Mouse (Mus musculus) intestine, postnatal 0 days (tissue): Measurements from ENCODE around the gene Ppm1h. TPM values are rescaled to one million over a fixed set of nuclear protein-coding genes. Genes with fewer than 3 reads are reported as not detected.

Source experiments
- ATAC-seq: fragments of 200-750 bp; cut with Nextera tagmentation; 2 replicates; pipeline ENCODE4 v1.8.0; 2017; ENCODE audit warnings: mild to moderate bottlenecking, moderate TSS enrichment, moderate library complexity
- H3K27ac ChIP-seq: fragments of 300-500 bp; sonication (generic); 2 replicates; pipeline ENCODE4 v1.5.1; 2014; ENCODE audit warnings: mild to moderate bottlenecking, low read depth, low read length, moderate library complexity
- H3K27me3 ChIP-seq: fragments of 300-500 bp; sonication (generic); replicated peaks from 2 replicates; pipeline ENCODE4 v1.6.1; 2014; ENCODE audit warnings: low read length, mixed read lengths; ENCODE audit not compliant: control insufficient read depth, insufficient read depth
- H3K36me3 ChIP-seq: fragments of 300-500 bp; sonication (generic); 2 replicates; pipeline ENCODE4 v1.6.1; 2014; ENCODE audit warnings: mild to moderate bottlenecking, moderate library complexity; ENCODE audit not compliant: control insufficient read depth, insufficient read depth
- H3K4me1 ChIP-seq: fragments of 300-500 bp; sonication (generic); replicated peaks from 2 replicates; pipeline ENCODE4 v1.6.1; 2014; ENCODE audit warnings: antibody characterized with exemption, low read length, mixed read lengths; ENCODE audit not compliant: control insufficient read depth, insufficient read depth
- H3K4me2 ChIP-seq: fragments of 300-500 bp; sonication (generic); replicated peaks from 2 replicates; pipeline ENCODE4 v1.6.1; 2014; ENCODE audit warnings: low read depth, mild to moderate bottlenecking, moderate library complexity
- H3K4me3 ChIP-seq: fragments of 300-500 bp; sonication (generic); 2 replicates; pipeline ENCODE4 v1.5.1; 2014; ENCODE audit warnings: low read depth, low read length
- H3K9ac ChIP-seq: fragments of 300-500 bp; sonication (generic); 2 replicates; pipeline ENCODE4 v1.6.1; 2014; ENCODE audit warnings: mild to moderate bottlenecking, low read depth, low read length
- H3K9me3 ChIP-seq: fragments of 300-500 bp; sonication (generic); 2 replicates; pipeline ENCODE4 v1.6.1; 2016; ENCODE audit warnings: mixed run types; ENCODE audit not compliant: control insufficient read depth
- CTCF ChIP-seq: sonication (generic); IDR thresholded peaks from 2 replicates; pipeline ENCODE4 v1.5.1; 2016; ENCODE audit warnings: low read depth, mild to moderate bottlenecking, control low read depth, antibody characterized with exemption, moderate library complexity
- WGBS: fragments of 180-500 bp; shearing (Covaris S2); extraction: QIAGEN DNeasy Blood & Tissue Kit; methylation state at CpG from one replicate; pipeline ENCODE4 v1.1.7; 2014; 5-methylcytosine and 5-hydroxymethylcytosine counted together
- polyA plus RNA-seq: library from polyadenylated mRNA; unstranded; fragments of >200 nt; fragmentation: Nextera tagmentation; extraction: Ambion mirVana; gene quantifications from 2 replicates; pipeline ENCODE4 v1.2.1, GENCODE M21; 2015

Gene Ppm1h
- polyA plus RNA-seq, 1 experiment from 2014 or later = 17.9 TPM

DNA sequence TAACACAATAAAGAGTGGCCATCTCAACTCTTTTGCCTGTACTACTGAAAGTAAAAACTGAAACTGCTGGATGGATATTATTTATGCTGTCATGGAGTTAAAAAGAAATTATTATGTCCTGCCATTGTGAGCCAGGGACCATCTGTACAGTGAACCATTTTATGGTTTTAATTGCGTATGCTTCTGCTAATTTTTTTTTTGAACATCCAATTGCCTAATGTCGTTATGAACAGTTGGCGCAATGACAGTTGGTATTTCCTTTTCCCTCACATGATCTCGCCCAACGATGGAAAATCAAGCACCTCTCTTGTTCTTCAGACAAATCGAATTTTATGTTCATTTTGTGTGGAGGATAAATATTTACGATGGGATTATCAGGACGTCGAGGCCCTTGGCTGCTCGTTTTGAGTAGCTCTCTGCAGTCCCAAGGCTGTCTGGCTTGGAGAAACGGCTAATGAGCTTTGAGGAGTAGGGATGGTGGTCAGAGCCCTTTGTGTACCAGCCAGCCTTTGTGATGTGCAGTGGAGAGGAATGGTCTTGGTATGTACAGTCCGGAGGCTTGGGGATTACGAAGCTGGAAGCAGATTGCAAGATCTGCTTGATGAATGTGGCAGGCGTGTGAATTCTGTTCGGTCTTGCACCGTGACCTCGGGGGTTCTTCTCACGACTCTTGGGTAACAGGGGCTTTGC, 183.3 kb downstream of the Ppm1h start:
- no peaks in the 10 kb centered on the region for H3K9me3 ChIP-seq
- 0 out of 2 replicates have a peak, but pooled peaks cover 2% of the 10 kb centered on the region for H3K36me3 ChIP-seq
- no peak overlapping the region for H3K9ac ChIP-seq
- no peak for ATAC-seq
- no peak overlapping the region for H3K27ac ChIP-seq
- TF ChIP-seq CTCF = no peak
- 61% methylated on average over 18 of the region's 18 CpGs for WGBS
- peaks cover 11% of the 10 kb centered on the region; the same call in 1 of the 2 replicates for H3K4me1 ChIP-seq
- no peak overlapping the region for H3K4me2 ChIP-seq
- no peak overlapping the region for H3K4me3 ChIP-seq
- no peaks in the 10 kb centered on the region for H3K27me3 ChIP-seq

DNA sequence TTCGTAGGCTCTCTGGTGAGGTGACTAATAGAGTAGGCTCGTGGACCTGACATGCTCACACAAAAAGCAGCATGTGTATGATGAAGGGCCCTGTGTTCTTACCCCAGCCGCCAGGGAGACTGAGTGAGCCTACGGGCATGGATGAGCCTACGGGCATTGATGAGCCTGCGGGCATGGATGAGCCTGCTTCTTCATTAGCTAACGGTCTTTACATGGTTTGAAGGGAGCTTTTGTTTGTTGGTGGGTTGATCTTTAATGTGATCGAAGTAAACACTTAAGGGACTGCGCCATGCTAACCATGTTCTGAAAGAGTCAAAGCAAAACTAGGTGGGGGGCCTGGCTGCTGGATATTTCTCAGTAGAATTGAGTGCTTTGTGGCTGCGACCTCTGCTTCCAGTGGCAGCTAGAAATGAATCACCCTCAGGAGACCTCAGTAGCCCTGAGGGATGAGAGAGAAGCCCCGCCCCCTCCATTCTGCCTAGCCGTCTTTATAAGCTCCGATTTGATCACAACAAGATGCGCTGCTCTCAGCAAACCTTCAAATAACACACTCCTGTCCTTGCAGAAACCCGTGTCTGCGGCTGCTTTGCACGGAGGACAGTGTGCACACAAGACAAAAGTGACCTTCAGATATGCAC, 183.9 kb downstream of the Ppm1h start:
- H3K27ac ChIP-seq = no peak overlapping the region
- no peak for ATAC-seq
- no peaks in the 10 kb centered on the region for H3K36me3 ChIP-seq

DNA sequence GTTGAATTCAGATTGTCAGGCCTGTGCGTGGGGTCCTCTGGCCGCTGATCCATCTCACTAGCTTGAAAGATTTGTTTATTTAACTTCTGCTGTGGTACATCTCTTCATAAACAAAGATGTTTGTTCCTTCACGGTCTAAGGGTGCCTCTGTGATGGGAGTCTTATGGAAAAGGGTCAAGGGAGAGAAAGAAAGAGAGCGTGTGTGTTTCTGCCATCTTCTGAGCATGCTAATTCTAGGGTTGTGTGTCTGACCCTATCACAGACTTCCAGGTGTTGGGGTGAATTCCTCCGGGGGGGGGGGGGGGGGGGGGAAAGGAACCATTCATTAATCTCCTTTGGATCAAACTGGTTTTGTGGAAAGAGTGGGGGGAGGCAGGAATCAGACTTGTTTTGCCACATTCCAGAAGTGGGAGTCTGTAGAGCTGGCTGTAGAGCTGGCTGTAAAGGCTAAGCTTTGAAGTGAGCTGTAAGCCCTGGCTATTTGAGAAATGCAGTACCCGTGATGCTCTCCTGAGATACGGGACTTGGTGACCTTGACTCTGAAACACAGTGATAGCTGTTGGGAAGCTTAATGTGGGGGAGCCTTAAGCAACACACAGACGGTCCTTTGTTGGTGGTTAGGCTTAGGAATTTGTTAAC, 191.4 kb downstream of the Ppm1h start:
- no peaks in the 10 kb centered on the region for H3K9me3 ChIP-seq
- H3K4me1 ChIP-seq = no peaks in the 10 kb centered on the region
- TF ChIP-seq CTCF = no peak
- H3K36me3 ChIP-seq = no peaks in the 10 kb centered on the region
- no peak overlapping the region for H3K4me2 ChIP-seq
- no peak for ATAC-seq
- H3K27ac ChIP-seq = no peak overlapping the region
- no peaks in the 10 kb centered on the region for H3K27me3 ChIP-seq
- no peak overlapping the region for H3K9ac ChIP-seq
- 37% methylated on average over 8 of the region's 8 CpGs for WGBS
- no peak overlapping the region for H3K4me3 ChIP-seq

More for the DNA sequence above, 183.9 kb downstream of the Ppm1h start:
- TF ChIP-seq CTCF = no peak
- 80% methylated on average over 17 of the region's 17 CpGs for WGBS
- Histone ChIP-seq H3K4me2 (no peak overlapping the region), H3K9ac (no peak overlapping the region), H3K4me3 (no peak overlapping the region), H3K9me3 (no peaks in the 10 kb centered on the region), H3K4me1 (peaks cover 11% of the 10 kb centered on the region; the same call in 1 of the 2 replicates), H3K27me3 (no peaks in the 10 kb centered on the region)

DNA sequence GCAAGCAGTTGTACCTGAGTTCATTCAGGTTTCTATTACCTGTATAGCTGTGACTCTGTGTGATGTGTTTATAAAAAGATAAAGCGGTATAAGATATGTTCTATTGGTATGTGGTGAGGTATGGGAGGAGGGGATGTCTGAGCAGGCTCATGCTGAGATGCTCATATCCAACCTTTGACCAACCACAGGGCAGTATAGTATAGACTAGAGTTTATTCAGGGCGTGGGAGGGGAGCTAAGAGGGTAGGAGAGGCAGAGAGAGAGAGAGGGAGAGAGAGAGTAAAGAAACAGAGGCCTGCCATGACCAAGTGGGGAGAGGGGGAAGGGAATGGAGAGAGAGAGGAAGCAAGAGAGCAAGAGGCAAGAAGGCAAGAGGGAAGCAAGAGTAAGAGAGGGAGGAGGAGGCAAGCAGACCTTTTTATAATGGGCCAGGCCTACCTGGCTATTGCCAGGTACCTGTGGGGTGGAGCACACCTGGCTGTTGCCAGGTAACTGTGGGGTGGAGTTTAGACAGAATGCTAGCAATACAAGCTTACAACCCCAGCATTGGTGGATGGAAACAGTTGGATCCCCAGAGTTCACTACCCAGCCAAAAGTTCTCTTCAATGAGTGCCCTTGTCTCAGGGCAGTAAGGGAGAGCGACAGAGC, 192.4 kb downstream of the Ppm1h start:
- TF ChIP-seq CTCF = no peak
- Histone ChIP-seq H3K9ac (no peak overlapping the region), H3K4me2 (no peak overlapping the region), H3K4me1 (no peaks in the 10 kb centered on the region), H3K4me3 (no peak overlapping the region), H3K9me3 (no peaks in the 10 kb centered on the region), H3K36me3 (no peaks in the 10 kb centered on the region), H3K27ac (no peak overlapping the region), H3K27me3 (no peaks in the 10 kb centered on the region)
- 0 out of 2 replicates have a peak, but pooled peaks have one; percentile 44 for ATAC-seq
- 65% methylated on average over 3 of the region's 3 CpGs for WGBS

DNA sequence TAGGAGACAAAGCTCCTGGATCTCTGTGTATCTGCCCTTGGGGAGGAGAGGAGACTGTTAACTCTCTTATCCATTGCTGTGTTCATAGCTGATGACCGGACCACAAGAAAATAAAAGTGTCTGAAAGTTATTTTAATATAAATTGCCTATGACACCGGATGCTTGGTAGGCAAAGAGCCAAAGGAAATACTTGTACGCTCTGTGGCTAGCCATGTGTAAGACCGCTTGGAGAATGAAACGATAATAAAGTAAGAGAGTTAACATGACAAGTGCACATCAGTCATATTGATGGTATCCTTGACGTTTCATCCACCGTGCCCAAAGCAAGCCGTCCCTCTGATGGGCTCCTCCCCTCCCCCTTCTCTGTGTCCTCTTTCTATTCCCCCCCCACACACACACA, 194.2 kb downstream of the Ppm1h start:
- Histone ChIP-seq H3K9me3 (no peaks in the 10 kb centered on the region), H3K4me3 (no peak overlapping the region), H3K4me1 (no peaks in the 10 kb centered on the region), H3K27ac (no peak overlapping the region), H3K27me3 (no peaks in the 10 kb centered on the region), H3K36me3 (no peaks in the 10 kb centered on the region), H3K4me2 (no peak overlapping the region), H3K9ac (no peak overlapping the region)
- WGBS = 59% methylated on average over 8 of the region's 8 CpGs
- no peak for TF ChIP-seq CTCF
- ATAC-seq = no peak

DNA sequence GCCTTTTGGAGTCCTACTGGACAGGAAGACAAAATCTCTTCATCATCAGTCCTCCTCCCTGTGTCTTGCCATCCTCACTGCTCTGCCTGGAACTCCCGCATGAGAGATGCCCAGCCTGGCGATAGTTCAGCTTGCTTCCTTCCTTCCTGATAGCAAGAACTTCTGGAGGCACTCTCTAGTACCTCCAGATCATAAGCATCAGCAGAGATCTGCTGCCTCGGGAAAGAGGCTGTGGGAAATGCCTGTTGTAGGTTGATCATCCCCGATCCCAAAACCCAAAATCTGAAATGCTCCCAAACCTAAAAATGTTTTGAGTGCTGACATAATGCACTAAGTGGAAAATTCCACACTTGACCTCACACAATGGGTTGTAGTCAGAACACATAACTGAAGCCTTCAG, 198.4 kb downstream of the Ppm1h start:
- Histone ChIP-seq H3K4me3 (no peak overlapping the region), H3K9ac (no peak overlapping the region), H3K27ac (no peak overlapping the region), H3K27me3 (no peaks in the 10 kb centered on the region), H3K9me3 (no peaks in the 10 kb centered on the region), H3K4me2 (no peak overlapping the region), H3K4me1 (no peaks in the 10 kb centered on the region), H3K36me3 (no peaks in the 10 kb centered on the region)
- no peak for ATAC-seq
- 76% methylated on average over 4 of the region's 4 CpGs for WGBS
- no peak for TF ChIP-seq CTCF
